Mouse (Mus musculus) small intestine, adult 2 months (tissue): Measurements from ENCODE around the gene Abhd16a. TPM values are rescaled to one million over a fixed set of nuclear protein-coding genes. Genes with fewer than 3 reads are reported as not detected.
A peak's percentile ranks its signal among the peaks of the same experiment; 100 is the strongest.

Experiments
- H3K27ac ChIP-seq: fragments of 200-500 bp; 2 replicates; pipeline ENCODE4 v1.5.1; 2012; ENCODE audit warnings: low read depth, low read length, control low read depth, inconsistent platforms; ENCODE audit not compliant: insufficient read depth
- H3K27me3 ChIP-seq: fragments of 200-500 bp; 2 replicates; pipeline ENCODE4 v1.6.1; 2012; ENCODE audit warnings: mild to moderate bottlenecking, moderate library complexity, low read length, inconsistent platforms; ENCODE audit not compliant: control insufficient read depth, insufficient read depth
- H3K36me3 ChIP-seq: fragments of 200-500 bp; 2 replicates; pipeline ENCODE4 v1.6.1; 2012; ENCODE audit warnings: mild to moderate bottlenecking, low read length, control low read depth, inconsistent platforms; ENCODE audit not compliant: control insufficient read depth, insufficient read depth
- H3K4me1 ChIP-seq: fragments of 200-500 bp; 2 replicates; pipeline ENCODE4 v1.6.1; 2012; ENCODE audit warnings: low read length, inconsistent platforms, mixed read lengths; ENCODE audit not compliant: control insufficient read depth, insufficient read depth, insufficient read length
- H3K4me3 ChIP-seq: fragments of 200-500 bp; 2 replicates; pipeline ENCODE4 v1.5.1; 2012; ENCODE audit warnings: low read depth, mild to moderate bottlenecking, control low read depth, inconsistent platforms, low read length, moderate library complexity
- CTCF ChIP-seq: fragments of 200-500 bp; IDR thresholded peaks from 2 replicates; pipeline ENCODE4 v1.5.1; 2012; ENCODE audit warnings: low read depth, mild to moderate bottlenecking, control low read depth, inconsistent platforms, low read length, moderate library complexity, mixed read lengths; ENCODE audit not compliant: insufficient replicate concordance, insufficient read length; ENCODE audit errors: extremely low read depth
- POLR2A ChIP-seq: fragments of 200-500 bp; IDR thresholded peaks from 2 replicates; pipeline ENCODE4 v1.6.1; 2012; ENCODE audit warnings: low read depth, mild to moderate bottlenecking, control low read depth, inconsistent platforms, low read length, moderate library complexity
- WGBS: fragments of 180-500 bp; shearing (Covaris S2); methylation state at CpG from one replicate; pipeline ENCODE4 v1.1.7; 2018; 5-methylcytosine and 5-hydroxymethylcytosine counted together
- polyA plus RNA-seq: library from polyadenylated mRNA; depleted of rRNA; stranded (reverse); fragments of >200 nt; gene quantifications from 2 replicates; pipeline ENCODE4 v1.2.3, GENCODE M21; 2012

The Abhd16a gene
- polyA plus RNA-seq, 1 experiment: 183 TPM

GRCm38 (mm10) chr17:35125081-35125480, 36.0 kb downstream of the Abhd16a start:
- peaks cover 16% of the 10 kb centered on the region for H3K36me3 ChIP-seq
- H3K4me3 ChIP-seq: no peak overlapping the region
- no peaks in the 10 kb centered on the region for H3K27me3 ChIP-seq
- H3K4me1 ChIP-seq: peaks cover 17% of the 10 kb centered on the region
- no peak for TF ChIP-seq CTCF
- TF ChIP-seq POLR2A: no peak
- 90% methylated on average over 1 of the region's 1 CpGs for WGBS
- peak overlapping the region; percentile 91 for H3K27ac ChIP-seq

- Histone ChIP-seq H3K36me3 (peaks cover 19% of the 10 kb centered on the region), H3K4me1 (peaks cover 17% of the 10 kb centered on the region), H3K27ac (peak overlapping the region; percentile 91), H3K27me3 (no peaks in the 10 kb centered on the region), H3K4me3 (peak overlapping the region; percentile 77)
- 12% methylated on average over 6 of the region's 6 CpGs for WGBS
- TF ChIP-seq POLR2A: no peak
- TF ChIP-seq CTCF: no peak
These were observed 36.5 kb downstream of the Abhd16a start for GRCm38 (mm10) chr17:35125578-35125977.

- H3K4me1 ChIP-seq: peaks cover 17% of the 10 kb centered on the region
- WGBS: under 1% methylated on average over 36 of the region's 36 CpGs
These were observed 37.1 kb downstream of the Abhd16a start, which contains the start of gene D17H6S53E for GRCm38 (mm10) chr17:35126206-35126611. Gene D17H6S53E, plus strand, starts transcription at chr17:35126373.

GRCm38 (mm10) chr17:35127017-35127416, 38.0 kb downstream of the Abhd16a start:
- TF ChIP-seq POLR2A (no peak), CTCF (no peak)
- WGBS: 39% methylated on average over 13 of the region's 13 CpGs
- H3K27ac ChIP-seq: peak overlapping the region; percentile 91; the same call in 1 of the 2 replicates
- H3K27me3 ChIP-seq: no peaks in the 10 kb centered on the region
- peaks cover 17% of the 10 kb centered on the region for H3K4me1 ChIP-seq
- H3K4me3 ChIP-seq: peak overlapping the region; percentile 77
- peaks cover 19% of the 10 kb centered on the region for H3K36me3 ChIP-seq

More at GRCm38 (mm10) chr17:35126206-35126611, 37.1 kb downstream of the Abhd16a start, which contains the start of gene D17H6S53E:
- Histone ChIP-seq H3K27ac (peak within 1 kb of the TSS; percentile 91), H3K36me3 (peaks cover 19% of the 10 kb centered on the region), H3K27me3 (no peaks in the 10 kb centered on the region), H3K4me3 (peak within 1 kb of the TSS; percentile 77)
- TF ChIP-seq CTCF (no peak), POLR2A (peak; percentile 94)

- Histone ChIP-seq H3K27me3 (no peaks in the 10 kb centered on the region), H3K27ac (no peak overlapping the region), H3K36me3 (peaks cover 14% of the 10 kb centered on the region), H3K4me3 (no peak overlapping the region), H3K4me1 (peaks cover 17% of the 10 kb centered on the region)
- no peak for TF ChIP-seq CTCF
- no peak for TF ChIP-seq POLR2A
- WGBS: 77% methylated on average over 11 of the region's 11 CpGs
These were observed 39.9 kb downstream of the Abhd16a start for GRCm38 (mm10) chr17:35128996-35129395.

GRCm38 (mm10) chr17:35131038-35131437, 42.0 kb downstream of the Abhd16a start:
- no peak for TF ChIP-seq CTCF
- no peak for TF ChIP-seq POLR2A
- WGBS: 90% methylated on average over 8 of the region's 8 CpGs
- Histone ChIP-seq H3K4me1 (peaks cover 9% of the 10 kb centered on the region), H3K27me3 (no peaks in the 10 kb centered on the region), H3K36me3 (peaks cover 13% of the 10 kb centered on the region), H3K27ac (no peak overlapping the region), H3K4me3 (no peak overlapping the region)

GRCm38 (mm10) chr17:35131500-35132173, 42.6 kb downstream of the Abhd16a start, which contains the start of gene Apom:
Gene Apom, minus strand, starts transcription at chr17:35132050.
- H3K27ac ChIP-seq: no peak within 1 kb of the TSS
- TF ChIP-seq POLR2A (no peak), CTCF (no peak)
- peaks cover 13% of the 10 kb centered on the region for H3K36me3 ChIP-seq
- no peak within 1 kb of the TSS for H3K4me3 ChIP-seq
- H3K27me3 ChIP-seq: no peaks in the 10 kb centered on the region
- peaks cover 9% of the 10 kb centered on the region for H3K4me1 ChIP-seq
- WGBS: 53% methylated on average over 15 of the region's 15 CpGs
